Mouse (Mus musculus) CH12.LX (cell line): ENCODE measurements around the gene Rap1a. TPM values are rescaled to one million over a fixed set of nuclear protein-coding genes. Genes with fewer than 3 reads are reported as not detected.

Experiments
- DNase-seq: peaks from one replicate; pipeline ENCODE4 v3.0.0-alpha.2; 2013; ENCODE audit errors: extremely low read depth
- H3K27ac ChIP-seq: 2 replicates; pipeline ENCODE4 v1.5.1; 2012; ENCODE audit warnings: low read depth, mild to moderate bottlenecking, control low read depth, moderate library complexity; ENCODE audit not compliant: insufficient read depth
- H3K27me3 ChIP-seq: replicated peaks from 2 replicates; pipeline ENCODE3; 2012; ENCODE audit warnings: inconsistent platforms
- H3K36me3 ChIP-seq, 2 experiments: replicated peaks in 1 of 2; 2 replicates each; pipeline versions ENCODE3 to v1.6.1; 2012; ENCODE audit warnings: inconsistent platforms in 1 of 2, low read length in 1 of 2, mild to moderate bottlenecking in 1 of 2, mixed read lengths in 1 of 2, moderate library complexity in 1 of 2; ENCODE audit not compliant: control insufficient read depth in 1 of 2, insufficient read depth in 1 of 2
- H3K4me1 ChIP-seq, 2 experiments: 2 replicates each; pipeline ENCODE4 v1.6.1; 2012; ENCODE audit warnings: inconsistent platforms in 1 of 2, moderate library complexity in 1 of 2; ENCODE audit not compliant: insufficient read depth in 2 of 2, control insufficient read depth in 1 of 2
- H3K4me2 ChIP-seq: 2 replicates; pipeline ENCODE4 v1.6.1; 2012; ENCODE audit warnings: low read depth, mild to moderate bottlenecking, control low read depth; ENCODE audit not compliant: poor library complexity, insufficient read depth, severe bottlenecking
- H3K4me3 ChIP-seq, 3 experiments: fragments of 150-350 bp in 1 of 3; sonication (generic) in 1 of 3; replicated peaks in 1 of 3; 2 replicates each; pipeline versions ENCODE3 to v1.5.1; 2011 to 2012; ENCODE audit warnings: low read depth in 2 of 3, low read length in 2 of 3, mild to moderate bottlenecking in 2 of 3, moderate library complexity in 2 of 3, control low read depth in 1 of 3, improper control_type of control experiment in 1 of 3, inconsistent platforms in 1 of 3, mixed read lengths in 1 of 3; ENCODE audit not compliant: poor library complexity in 1 of 3
- H3K79me2 ChIP-seq: replicated peaks from 2 replicates; pipeline ENCODE4 v1.6.1; 2012; ENCODE audit warnings: mild to moderate bottlenecking, moderate library complexity; ENCODE audit not compliant: control insufficient read depth, poor library complexity, insufficient read depth, severe bottlenecking; ENCODE audit errors: extremely low read depth
- H3K9ac ChIP-seq: 2 replicates; pipeline ENCODE4 v1.6.1; 2012; ENCODE audit warnings: low read depth, mild to moderate bottlenecking, control low read depth, moderate library complexity; ENCODE audit not compliant: insufficient read depth
- H3K9me3 ChIP-seq: replicated peaks from 2 replicates; pipeline ENCODE3; 2012; ENCODE audit warnings: low read length, inconsistent platforms, mixed read lengths
- BHLHE40 ChIP-seq: IDR thresholded peaks from 2 replicates; pipeline ENCODE4 v1.6.1; 2011; ENCODE audit warnings: mild to moderate bottlenecking, low read depth, low read length, improper control_type of control experiment
- CHD1 ChIP-seq: IDR thresholded peaks from 2 replicates; pipeline ENCODE4 v1.6.1; 2012; ENCODE audit warnings: low read depth, low read length, improper control_type of control experiment, inconsistent platforms
- CHD2 ChIP-seq: IDR thresholded peaks from 2 replicates; pipeline ENCODE4 v1.6.1; 2011; ENCODE audit warnings: low read length, improper control_type of control experiment
- CTCF ChIP-seq, 2 experiments: IDR thresholded peaks in 1 of 2; conservative IDR thresholded peaks in 1 of 2; 2 replicates each; pipeline ENCODE4 v1.5.1; 2011 to 2012; ENCODE audit warnings: low read depth in 2 of 2, low read length in 2 of 2, improper control_type of control experiment in 1 of 2, inconsistent platforms in 1 of 2, mild to moderate bottlenecking in 1 of 2, moderate library complexity in 1 of 2
- ELF1 ChIP-seq: IDR thresholded peaks from 2 replicates; pipeline ENCODE4 v1.6.1; 2014; ENCODE audit warnings: low read depth, mild to moderate bottlenecking, inconsistent platforms, low read length, improper control_type of control experiment
- EP300 ChIP-seq: IDR thresholded peaks from 2 replicates; pipeline ENCODE4 v1.6.1; 2011; ENCODE audit warnings: low read length, improper control_type of control experiment
- HCFC1 ChIP-seq: IDR thresholded peaks from 2 replicates; pipeline ENCODE4 v1.6.1; 2012; ENCODE audit warnings: low read depth, mild to moderate bottlenecking, inconsistent platforms, low read length, improper control_type of control experiment
- IRF4 ChIP-seq: IDR thresholded peaks from 2 replicates; pipeline ENCODE4 v1.6.1; 2014; ENCODE audit warnings: low read depth, mild to moderate bottlenecking, inconsistent platforms, low read length, improper control_type of control experiment
- MAX ChIP-seq: IDR thresholded peaks from 2 replicates; pipeline ENCODE4 v1.6.1; 2011; ENCODE audit warnings: low read length, improper control_type of control experiment
- MEF2A ChIP-seq: IDR thresholded peaks from 2 replicates; pipeline ENCODE4 v1.6.1; 2014; ENCODE audit warnings: low read depth, mild to moderate bottlenecking, inconsistent platforms, low read length, improper control_type of control experiment, borderline replicate concordance
- MXI1 ChIP-seq: IDR thresholded peaks from 2 replicates; pipeline ENCODE4 v1.6.1; 2011; ENCODE audit warnings: mild to moderate bottlenecking, low read depth, low read length, improper control_type of control experiment
- MYC ChIP-seq: IDR thresholded peaks from 2 replicates; pipeline ENCODE4 v1.6.1; 2011; ENCODE audit warnings: low read depth, mild to moderate bottlenecking, improper control_type of control experiment, low read length
- NELFE ChIP-seq: IDR thresholded peaks from 2 replicates; pipeline ENCODE4 v1.6.1; 2011; ENCODE audit warnings: low read depth, low read length, improper control_type of control experiment
- PAX5 ChIP-seq: IDR thresholded peaks from 2 replicates; pipeline ENCODE4 v1.6.1; 2012; ENCODE audit warnings: low read length, inconsistent platforms, mixed read lengths
- POLR2A ChIP-seq: IDR thresholded peaks from 2 replicates; pipeline ENCODE4 v1.6.1; 2011; ENCODE audit warnings: low read depth, mild to moderate bottlenecking, improper control_type of control experiment, low read length
- SIN3A ChIP-seq: IDR thresholded peaks from 2 replicates; pipeline ENCODE4 v1.6.1; 2012; ENCODE audit warnings: low read length, improper control_type of control experiment, inconsistent platforms
- SMC3 ChIP-seq: IDR thresholded peaks from 2 replicates; pipeline ENCODE4 v1.6.1; 2011; ENCODE audit warnings: low read depth, low read length, improper control_type of control experiment
- TBP ChIP-seq: conservative IDR thresholded peaks from 2 replicates; pipeline ENCODE4 v1.6.1; 2011; ENCODE audit warnings: low read depth, low read length, improper control_type of control experiment
- UBTF ChIP-seq: IDR thresholded peaks from 2 replicates; pipeline ENCODE4 v1.6.1; 2012; ENCODE audit warnings: low read depth, mild to moderate bottlenecking, inconsistent platforms, low read length, improper control_type of control experiment, moderate library complexity
- USF2 ChIP-seq: conservative IDR thresholded peaks from 2 replicates; pipeline ENCODE4 v1.6.1; 2011; ENCODE audit warnings: low read depth, low read length, improper control_type of control experiment
- ZNF384 ChIP-seq: IDR thresholded peaks from 2 replicates; pipeline ENCODE4 v1.6.1; 2012; ENCODE audit warnings: low read depth, low read length, improper control_type of control experiment, inconsistent platforms
- dilution Hi-C: fragments of 300-500 bp; cut with MboI; formaldehyde crosslinking; loops from 2 replicates; pipeline ENCODE4 v1.14.3; 2020; ENCODE audit warnings: low sequenced_read_pairs; ENCODE audit not compliant: extremely low pct_unique_long_range_greater_than_20kb, extremely low pct_ligation_motif_present
- in situ Hi-C: fragments of 300-500 bp; cut with MboI; formaldehyde crosslinking; loops from 3 replicates; pipeline ENCODE4 v1.14.3; 2019; ENCODE audit warnings: low sequenced_read_pairs, low pct_ligation_motif_present, low pct_unique_long_range_greater_than_20kb, mixed read lengths
- polyA plus RNA-seq: library from polyadenylated mRNA; unstranded; fragments of >175 nt; gene quantifications from 2 replicates; pipeline ENCODE4 v1.2.1, GENCODE M21; 2012; ENCODE audit warnings: low read depth; ENCODE audit not compliant: insufficient read length
- total RNA-seq, 2 experiments: library from RNA; depleted of rRNA; stranded (reverse); fragments of 300-350 nt in 1 of 2; fragments of >200 nt in 1 of 2; gene quantifications; 2 replicates each; pipeline ENCODE4 v1.2.3; 2012 to 2014

The Rap1a gene
- total and polyA plus RNA-seq, 3 experiments: 63.3 to 250 (median 209) TPM

- H3K9ac ChIP-seq: no peak overlapping the region
- dilution Hi-C loops (no loop called here), in situ Hi-C loops (no loop called here)
- peaks cover 0 to 23% of the 10 kb centered on the region in 2 experiments for H3K36me3 ChIP-seq
- no peaks in the 10 kb centered on the region for H3K27me3 ChIP-seq
- no peak overlapping the region for H3K4me2 ChIP-seq
- no peak for DNase-seq
- H3K9me3 ChIP-seq: peaks cover 3% of the 10 kb centered on the region
- no peak overlapping the region for H3K4me3 ChIP-seq
- peaks cover 67% of the 10 kb centered on the region for H3K79me2 ChIP-seq
- peaks cover 2 to 48% of the 10 kb centered on the region in 2 experiments; a peak in 3 of 4 replicates for H3K4me1 ChIP-seq
- no peak for TF ChIP-seq CTCF (conservative IDR thresholded peaks at IDR 0.05 in 1 of 2, IDR thresholded peaks at IDR 0.05 in 1 of 2; ENCODE audit: low read depth in 2 of 2, low read length in 2 of 2)
- no peak for TF ChIP-seq NELFE
- TF ChIP-seq BHLHE40: no peak
- no peak for TF ChIP-seq SIN3A
- TF ChIP-seq ZNF384: no peak
- no peak for TF ChIP-seq USF2
- no peak for TF ChIP-seq CHD1
- TF ChIP-seq SMC3: no peak
- no peak for TF ChIP-seq POLR2A
- no peak overlapping the region for H3K27ac ChIP-seq
Observed at GRCm38 (mm10) chr3:105769380-105769779, 31.8 kb downstream of the Rap1a start.

- Histone ChIP-seq H3K27me3 (no peaks in the 10 kb centered on the region), H3K36me3 (peaks cover 0 to 23% of the 10 kb centered on the region in 2 experiments), H3K79me2 (peaks cover 68% of the 10 kb centered on the region), H3K9ac (no peak overlapping the region), H3K27ac (no peak overlapping the region), H3K9me3 (peaks cover 3% of the 10 kb centered on the region), H3K4me3 (no peak overlapping the region), H3K4me1 (peaks cover 2 to 48% of the 10 kb centered on the region in 2 experiments; a peak in 3 of 4 replicates), H3K4me2 (no peak overlapping the region)
- DNase-seq: no peak
- TF ChIP-seq SIN3A (no peak), PAX5 (no peak), ELF1 (no peak), MEF2A (no peak), MYC (no peak), TBP (no peak), CHD2 (no peak), EP300 (no peak), MXI1 (no peak), CTCF (conservative IDR thresholded peaks at IDR 0.05 in 1 of 2, IDR thresholded peaks at IDR 0.05 in 1 of 2; ENCODE audit: low read depth in 2 of 2, low read length in 2 of 2) (no peak), MAX (no peak), IRF4 (no peak), UBTF (no peak), NELFE (no peak), SMC3 (no peak), HCFC1 (no peak)
- in situ Hi-C loops: no loop called here
- dilution Hi-C loops: no loop called here
Observed at GRCm38 (mm10) chr3:105768529-105768928, 32.6 kb downstream of the Rap1a start.
